Mouse (Mus musculus) hindlimb bud, embryonic 11.5 days (tissue): ENCODE results near the gene Gm10352.
"Not testable (repeated sequence)": the region's sequence is repeated elsewhere in the genome, so short reads cannot be mapped to it uniquely, and the experiment has no call there.

Experiments used
- DNase-seq: peaks from one replicate; pipeline ENCODE4 v3.0.0-alpha.2; 2012; ENCODE audit warnings: low read depth, low spot score; ENCODE audit errors: extremely low spot score

Gm10352 gene

DNA sequence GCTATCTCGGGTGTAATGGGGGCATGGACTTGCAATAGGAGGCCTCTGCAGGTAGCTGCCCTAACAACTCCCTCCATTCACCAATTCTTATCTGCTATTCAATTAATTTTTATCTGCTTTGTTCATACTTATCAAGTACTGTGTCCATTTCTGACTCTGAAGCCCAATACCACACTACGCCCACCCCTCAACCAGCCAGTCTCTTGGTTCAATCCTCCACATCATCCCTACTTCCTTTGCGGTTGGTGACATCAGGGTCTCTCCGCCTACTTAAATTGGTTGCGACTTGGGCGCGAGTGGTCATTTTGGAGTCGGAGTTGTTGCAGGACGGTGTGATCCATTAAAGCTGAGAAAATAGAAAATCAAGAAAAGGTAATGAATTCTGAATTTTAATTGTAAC, at the start of gene Gm10352:
Gene Gm10352 (plus strand): TSS at position 301 of the 400 bp plus-strand sequence.
- not testable (repeated sequence) for DNase-seq

DNA sequence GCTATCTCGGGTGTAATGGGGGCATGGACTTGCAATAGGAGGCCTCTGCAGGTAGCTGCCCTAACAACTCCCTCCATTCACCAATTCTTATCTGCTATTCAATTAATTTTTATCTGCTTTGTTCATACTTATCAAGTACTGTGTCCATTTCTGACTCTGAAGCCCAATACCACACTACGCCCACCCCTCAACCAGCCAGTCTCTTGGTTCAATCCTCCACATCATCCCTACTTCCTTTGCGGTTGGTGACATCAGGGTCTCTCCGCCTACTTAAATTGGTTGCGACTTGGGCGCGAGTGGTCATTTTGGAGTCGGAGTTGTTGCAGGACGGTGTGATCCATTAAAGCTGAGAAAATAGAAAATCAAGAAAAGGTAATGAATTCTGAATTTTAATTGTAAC, 31.5 kb downstream of the Gm10352 start, which contains the start of gene Gm29289:
Gene Gm29289 (plus strand): TSS at position 301 of the 400 bp plus-strand sequence.
- not testable (repeated sequence) for DNase-seq
